Mouse (Mus musculus) embryonic fibroblast, embryonic 13.5 days (primary cell): ENCODE data around the gene Tnnc1. TPM values are rescaled to one million over a fixed set of nuclear protein-coding genes. Genes with fewer than 3 reads are reported as not detected.
A peak's percentile ranks its signal among the peaks of the same experiment; 100 is the strongest.

Source experiments
- H3K27ac ChIP-seq: 2 replicates; pipeline ENCODE4 v1.5.1; 2012; ENCODE audit warnings: low read length, control low read depth, inconsistent platforms; ENCODE audit not compliant: insufficient read depth
- H3K4me1 ChIP-seq: 2 replicates; pipeline ENCODE4 v1.6.1; 2011; ENCODE audit warnings: low read length; ENCODE audit not compliant: control insufficient read depth, insufficient read depth
- H3K4me3 ChIP-seq: 2 replicates; pipeline ENCODE4 v1.5.1; 2011; ENCODE audit warnings: mild to moderate bottlenecking, control low read depth, low read length; ENCODE audit not compliant: insufficient read depth
- CTCF ChIP-seq: IDR thresholded peaks from 2 replicates; pipeline ENCODE4 v1.5.1; 2011; ENCODE audit warnings: mild to moderate bottlenecking, control low read depth, low read length, moderate library complexity, borderline replicate concordance; ENCODE audit not compliant: insufficient read depth
- POLR2A ChIP-seq: IDR thresholded peaks from 2 replicates; pipeline ENCODE4 v1.6.1; 2011; ENCODE audit warnings: low read depth, mild to moderate bottlenecking, control low read depth, low read length, moderate library complexity
- polyA plus RNA-seq: library from polyadenylated mRNA; stranded (reverse); fragments of >200 nt; gene quantifications from 2 replicates; pipeline ENCODE4 v1.2.4, GENCODE M21; 2011; ENCODE audit warnings: low read depth; ENCODE audit not compliant: missing spikeins, insufficient read length

Tnnc1 gene
- polyA plus RNA-seq, 1 experiment: 3.0 TPM

DNA sequence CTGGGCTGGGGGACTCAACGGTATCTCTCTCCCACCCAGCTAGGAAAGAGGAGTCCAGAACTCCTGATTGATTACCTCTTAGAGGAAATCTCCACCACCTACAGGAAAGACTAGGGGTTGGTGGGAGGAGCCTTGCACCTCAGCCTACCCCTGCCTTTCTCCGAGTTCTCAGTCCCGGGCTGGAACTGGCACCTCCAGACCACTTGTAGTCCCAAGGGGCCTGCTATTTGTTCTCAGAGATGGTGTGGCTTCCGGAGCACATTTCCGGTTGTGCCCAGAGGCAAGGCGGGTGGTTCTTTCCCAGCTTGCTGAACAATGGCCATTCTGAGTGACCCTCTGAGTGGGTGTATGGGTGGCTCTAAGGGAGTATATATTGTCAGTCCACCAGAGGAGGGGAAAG lies 20.1 kb downstream of the Tnnc1 start:
- TF ChIP-seq POLR2A (no peak), CTCF (no peak)
- Histone ChIP-seq H3K4me1 (no peaks in the 10 kb centered on the region), H3K4me3 (no peak overlapping the region), H3K27ac (no peak overlapping the region)

DNA sequence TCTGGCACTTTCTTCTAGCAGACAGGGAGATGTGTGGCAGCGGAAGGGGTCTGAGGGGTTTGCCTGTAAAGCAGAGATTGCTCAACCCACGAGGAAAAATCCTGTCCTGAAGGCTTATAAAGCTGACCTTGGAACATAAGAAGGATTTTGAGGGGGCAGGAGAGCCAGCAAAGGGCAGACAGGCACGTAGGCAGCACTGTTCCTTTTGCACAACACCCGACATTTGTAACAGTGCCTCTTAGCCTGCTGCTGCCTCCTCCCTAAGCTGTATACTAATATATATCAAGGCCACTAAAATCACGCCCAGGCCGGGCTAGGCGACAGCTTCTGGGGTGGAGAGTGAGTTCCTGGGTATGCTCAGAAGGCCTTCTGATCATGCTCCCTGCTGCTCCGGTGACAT lies 22.3 kb downstream of the Tnnc1 start:
- no peaks in the 10 kb centered on the region for H3K4me1 ChIP-seq
- no peak overlapping the region for H3K27ac ChIP-seq
- H3K4me3 ChIP-seq: no peak overlapping the region
- no peak for TF ChIP-seq CTCF
- TF ChIP-seq POLR2A: no peak

DNA sequence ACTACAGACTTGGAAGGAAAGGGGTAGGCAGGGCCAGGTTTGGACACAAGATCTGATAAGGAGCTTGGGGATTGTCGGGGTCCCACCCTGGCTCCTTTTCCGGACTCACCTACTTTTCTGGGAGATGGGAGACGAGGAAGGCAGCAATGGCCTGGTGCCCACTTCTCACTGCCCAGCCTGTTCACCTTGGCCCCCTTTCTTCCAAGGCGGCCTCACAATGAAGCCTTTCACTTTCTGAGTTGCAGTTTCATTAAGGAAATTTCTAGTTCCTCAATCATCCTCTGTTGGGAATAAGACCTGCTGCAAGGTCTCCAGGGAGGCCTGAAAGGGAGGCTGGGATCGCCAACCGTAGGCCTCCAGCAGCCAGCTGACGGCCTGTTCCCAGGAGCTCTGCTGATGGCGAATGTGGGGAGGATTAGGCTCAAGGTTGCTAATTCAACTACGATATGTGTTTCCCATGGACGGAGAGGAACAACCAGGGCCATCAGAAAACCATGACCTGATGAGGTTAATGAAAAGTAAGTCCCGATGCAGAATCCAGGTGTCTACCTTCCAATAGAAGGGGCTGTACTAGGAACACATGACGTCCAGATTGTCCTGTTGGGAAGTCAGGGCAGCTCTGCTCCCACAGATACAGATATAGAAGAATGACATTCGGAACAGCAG lies 24.4 kb downstream of the Tnnc1 start:
- no peak overlapping the region for H3K4me3 ChIP-seq
- no peaks in the 10 kb centered on the region for H3K4me1 ChIP-seq
- no peak overlapping the region for H3K27ac ChIP-seq
- TF ChIP-seq CTCF (no peak), POLR2A (no peak)

DNA sequence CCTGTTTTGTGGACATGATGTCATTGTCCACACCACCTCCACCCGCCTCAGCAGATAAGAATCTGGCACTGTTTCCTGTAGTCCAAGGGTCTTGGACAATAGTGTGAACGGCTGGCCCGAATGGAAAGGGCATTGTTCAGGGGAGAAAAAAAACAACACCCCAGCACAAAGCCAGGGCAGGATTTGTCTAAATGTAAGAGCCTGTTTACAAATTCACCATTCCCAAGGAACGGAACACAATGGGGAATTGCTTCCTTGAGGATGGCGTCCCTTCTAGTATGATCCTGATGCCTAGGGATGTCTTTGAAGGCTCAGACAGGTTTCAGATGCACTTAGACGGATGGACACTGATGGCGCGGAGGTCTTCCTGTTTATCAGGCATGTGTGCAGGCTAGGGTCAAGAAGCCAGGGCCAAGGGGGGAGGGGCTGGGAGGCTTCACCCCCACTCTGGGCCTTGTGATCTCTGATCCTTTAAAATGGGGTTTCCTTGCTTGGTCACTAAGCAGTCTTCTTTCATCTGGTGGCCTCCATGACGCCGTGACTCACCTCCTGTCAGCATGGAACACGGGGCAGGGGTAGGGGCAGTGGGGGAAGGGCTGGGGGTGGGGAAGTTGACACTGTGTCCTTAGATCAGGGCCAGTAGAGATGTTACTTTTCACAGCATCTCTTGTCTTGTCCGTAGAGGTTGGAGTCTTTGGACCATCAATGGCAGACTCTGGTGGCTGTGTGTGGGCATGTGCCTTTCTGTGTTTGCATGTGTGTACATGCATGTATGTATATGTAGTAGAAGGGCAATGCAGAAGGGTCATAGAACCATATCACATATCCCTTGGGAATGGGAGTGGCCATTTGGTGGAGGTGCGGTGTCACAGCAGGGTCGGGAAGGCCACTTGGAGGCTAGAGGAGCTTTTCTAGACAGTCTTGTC lies 25.2 kb downstream of the Tnnc1 start:
- Histone ChIP-seq H3K4me3 (no peak overlapping the region), H3K4me1 (no peaks in the 10 kb centered on the region), H3K27ac (no peak overlapping the region)
- TF ChIP-seq POLR2A (no peak), CTCF (no peak)

DNA sequence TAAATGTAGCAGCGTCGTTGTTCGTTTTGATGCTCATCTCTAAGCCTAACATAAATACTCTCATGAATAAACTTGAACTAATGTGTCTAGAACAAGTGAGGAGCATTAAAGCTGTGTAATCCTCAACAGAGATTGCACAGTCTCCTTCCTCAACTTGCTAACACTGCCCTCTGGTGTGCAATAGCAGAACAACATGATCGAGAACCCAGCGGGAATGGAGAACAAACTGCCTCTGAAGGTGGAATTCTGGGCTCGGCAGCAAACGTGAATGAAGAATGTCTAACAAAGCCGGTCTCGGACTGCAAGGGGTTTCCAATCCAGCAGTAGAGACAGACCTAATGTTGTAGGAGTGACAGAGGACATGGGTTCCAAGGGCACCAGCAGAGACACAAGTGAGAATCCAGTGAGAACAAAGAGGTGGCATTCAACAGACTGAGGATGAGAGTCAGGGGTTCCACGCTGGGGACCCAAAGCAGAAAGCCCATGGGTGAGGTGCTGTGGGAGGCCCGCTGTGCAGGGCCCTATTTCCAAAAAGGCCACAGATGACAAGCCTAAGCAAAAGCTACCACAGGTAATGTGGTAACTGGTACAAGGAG lies 26.0 kb downstream of the Tnnc1 start:
- H3K27ac ChIP-seq: no peak overlapping the region
- TF ChIP-seq CTCF: peak; percentile 9; the same call in 1 of the 2 replicates
- no peak for TF ChIP-seq POLR2A
- H3K4me3 ChIP-seq: no peak overlapping the region
- no peaks in the 10 kb centered on the region for H3K4me1 ChIP-seq

DNA sequence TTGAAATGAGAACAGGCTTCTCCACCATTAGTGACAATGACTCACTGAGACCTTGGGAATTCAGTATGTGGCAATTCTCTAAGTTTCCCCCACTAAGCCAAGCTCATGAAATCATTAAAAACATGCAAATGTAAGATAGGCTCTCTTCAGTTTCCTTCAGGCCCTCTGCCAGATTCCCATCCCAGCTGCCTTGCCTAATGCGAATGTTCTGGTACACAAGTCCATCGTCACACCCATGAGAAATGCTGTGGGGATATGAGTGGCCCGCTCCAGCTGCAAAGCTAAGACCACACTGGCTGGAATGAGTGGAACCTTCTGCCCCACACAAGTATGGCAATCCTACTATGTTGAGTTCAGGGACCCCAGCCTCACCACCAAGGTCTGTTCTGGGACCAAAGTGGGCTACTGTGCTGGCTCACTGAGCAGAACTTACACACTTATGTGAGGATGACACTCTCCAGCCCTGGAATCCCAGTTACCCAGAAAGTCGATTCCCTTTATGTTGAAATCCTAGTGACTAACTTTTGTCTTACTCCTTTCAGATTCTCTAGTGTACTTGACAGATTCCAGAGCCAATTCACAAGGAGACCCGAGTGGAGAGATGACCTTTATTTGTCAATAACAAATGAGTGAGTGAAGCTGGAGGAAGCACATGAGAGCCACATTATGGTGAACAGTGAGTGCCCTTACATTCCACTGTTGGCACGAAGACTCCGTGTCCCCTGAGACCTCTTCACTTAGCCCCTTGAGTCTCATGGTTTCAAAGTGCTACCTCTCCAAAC lies 29.2 kb downstream of the Tnnc1 start:
- TF ChIP-seq CTCF: no peak
- TF ChIP-seq POLR2A: no peak
- H3K27ac ChIP-seq: no peak overlapping the region
- H3K4me3 ChIP-seq: no peak overlapping the region
- no peaks in the 10 kb centered on the region for H3K4me1 ChIP-seq

DNA sequence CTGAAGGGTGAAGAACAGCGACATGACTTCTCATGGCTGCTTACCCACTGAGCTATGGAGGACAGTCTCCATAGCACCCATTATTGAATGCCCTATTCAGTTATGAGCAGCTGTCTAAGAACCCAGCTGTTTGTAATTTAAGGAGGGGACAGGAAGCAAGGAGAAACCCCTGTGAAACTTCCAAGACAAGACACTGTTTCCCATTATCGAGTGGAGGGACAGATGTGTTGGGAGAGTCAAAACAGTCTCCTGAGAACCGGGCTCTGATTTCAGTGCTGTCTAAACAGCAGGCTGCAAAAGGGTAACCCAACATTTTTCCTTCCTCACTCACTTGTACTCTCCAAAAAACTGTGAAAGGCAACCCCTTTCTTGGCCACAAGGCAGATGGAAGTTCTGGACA lies 32.4 kb downstream of the Tnnc1 start:
- TF ChIP-seq POLR2A (no peak), CTCF (no peak)
- H3K4me1 ChIP-seq: no peaks in the 10 kb centered on the region
- H3K4me3 ChIP-seq: no peak overlapping the region
- H3K27ac ChIP-seq: no peak overlapping the region

DNA sequence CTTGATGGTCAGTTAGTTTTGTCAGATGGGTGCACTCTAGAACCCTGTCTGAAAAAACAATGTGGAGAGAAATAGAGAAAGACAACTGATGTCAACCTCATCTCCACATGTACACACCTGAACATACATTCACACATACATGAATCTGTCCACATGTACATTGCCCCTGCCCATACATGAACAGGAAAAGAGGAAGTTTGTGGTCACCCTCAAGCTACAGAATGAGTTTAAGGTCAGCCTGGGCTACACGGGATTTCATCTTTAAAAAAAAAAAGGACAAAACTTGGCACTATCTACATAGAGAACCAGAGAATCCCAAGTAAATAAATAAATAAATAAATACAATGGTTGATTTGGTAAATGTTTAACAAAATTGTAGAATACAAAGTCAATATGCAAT lies 36.7 kb downstream of the Tnnc1 start:
- H3K4me3 ChIP-seq: no peak overlapping the region
- no peak for TF ChIP-seq CTCF
- H3K27ac ChIP-seq: no peak overlapping the region
- peaks cover 5% of the 10 kb centered on the region; the same call in 1 of the 2 replicates for H3K4me1 ChIP-seq

DNA sequence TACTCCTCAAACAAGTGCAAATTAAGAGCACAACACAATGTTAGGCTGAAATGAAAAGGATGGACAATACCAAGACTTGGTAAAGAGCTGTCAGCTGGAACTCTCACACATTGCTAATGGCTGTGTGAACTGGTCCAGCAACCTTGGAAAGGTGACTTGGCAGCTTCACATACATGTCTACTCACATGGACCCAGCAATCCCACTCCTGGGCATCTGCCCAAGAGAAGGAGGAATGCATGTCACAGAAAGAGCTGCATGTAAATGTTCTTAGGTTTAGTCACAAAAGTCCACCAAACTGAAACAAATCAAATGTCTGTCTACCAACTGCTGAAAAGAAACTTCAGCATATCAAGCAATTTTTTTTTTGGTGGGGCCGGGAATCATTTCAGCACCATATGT lies 37.8 kb downstream of the Tnnc1 start:
- Histone ChIP-seq H3K27ac (peak overlapping the region; percentile 6; the same call in 1 of the 2 replicates), H3K4me3 (no peak overlapping the region), H3K4me1 (peaks cover 5% of the 10 kb centered on the region; the same call in 1 of the 2 replicates)
- no peak for TF ChIP-seq POLR2A
- TF ChIP-seq CTCF: no peak
